Mouse (Mus musculus) testis, postnatal 10 days (tissue): ENCODE results near the gene Atxn3.
"Not testable (repeated sequence)": the region's sequence is repeated elsewhere in the genome, so short reads cannot be mapped to it uniquely, and the experiment has no call there.

Experiments used
- DNase-seq: peaks from one replicate; pipeline ENCODE4 v3.0.0; 2021; ENCODE audit warnings: low spot score

The Atxn3 gene

GRCm38 (mm10) chr12:101958556-101958955, 510 bp upstream of the Atxn3 start:
- no peak for DNase-seq

- no peak for DNase-seq
Measured at GRCm38 (mm10) chr12:101957079-101957941, 736 bp downstream of the Atxn3 start.

GRCm38 (mm10) chr12:101955821-101956220, 2.2 kb downstream of the Atxn3 start:
- DNase-seq, result not testable (repeated sequence)

- DNase-seq, result no peak
Measured at GRCm38 (mm10) chr12:101948801-101949200, 9.2 kb downstream of the Atxn3 start.

- DNase-seq, result no peak
Measured at GRCm38 (mm10) chr12:101947986-101948385, 10.1 kb downstream of the Atxn3 start.

GRCm38 (mm10) chr12:101937572-101937971, 20.5 kb downstream of the Atxn3 start:
- DNase-seq, result no peak

- DNase-seq, result no peak
Measured at GRCm38 (mm10) chr12:101935223-101935622, 22.8 kb downstream of the Atxn3 start.

- no peak for DNase-seq
Measured at GRCm38 (mm10) chr12:101928423-101928822, 29.6 kb downstream of the Atxn3 start.

- no peak for DNase-seq
Measured at GRCm38 (mm10) chr12:101922313-101922712, 35.7 kb downstream of the Atxn3 start.

- no peak for DNase-seq
Measured at GRCm38 (mm10) chr12:101919847-101920246, 38.2 kb downstream of the Atxn3 start.

- no peak for DNase-seq
Measured at GRCm38 (mm10) chr12:101917165-101917564, 40.9 kb downstream of the Atxn3 start.

- peak; percentile 89 for DNase-seq
Measured at GRCm38 (mm10) chr12:101912626-101913490, 45.2 kb downstream of the Atxn3 start, which contains the start of gene Trip11. Gene Trip11, minus strand, starts transcription at chr12:101913267.

GRCm38 (mm10) chr12:101911346-101911745, 46.7 kb downstream of the Atxn3 start:
- no peak for DNase-seq

GRCm38 (mm10) chr12:101910360-101910759, 47.7 kb downstream of the Atxn3 start:
- DNase-seq, result no peak

- no peak for DNase-seq
Measured at GRCm38 (mm10) chr12:101905817-101906216, 52.2 kb downstream of the Atxn3 start.

- DNase-seq, result no peak
Measured at GRCm38 (mm10) chr12:101904906-101905305, 53.1 kb downstream of the Atxn3 start.

- DNase-seq, result no peak
Measured at GRCm38 (mm10) chr12:101904170-101904569, 53.9 kb downstream of the Atxn3 start.

- no peak for DNase-seq
Measured at GRCm38 (mm10) chr12:101899671-101900245, 58.3 kb downstream of the Atxn3 start.

- no peak for DNase-seq
Measured at GRCm38 (mm10) chr12:101898966-101899365, 59.1 kb downstream of the Atxn3 start.

GRCm38 (mm10) chr12:101897113-101897512, 60.9 kb downstream of the Atxn3 start:
- no peak for DNase-seq

- DNase-seq, result no peak
Measured at GRCm38 (mm10) chr12:101893296-101893695, 64.8 kb downstream of the Atxn3 start.

- DNase-seq, result no peak
Measured at GRCm38 (mm10) chr12:101892832-101893231, 65.2 kb downstream of the Atxn3 start.
